Mouse (Mus musculus): ENCODE data around the gene Gm2564. TPM values are rescaled to one million over a fixed set of nuclear protein-coding genes. Genes with fewer than 3 reads are reported as not detected.

The Gm2564 gene
- not detected for polyA plus RNA-seq (2017; shearing (Covaris generic))

DNA sequence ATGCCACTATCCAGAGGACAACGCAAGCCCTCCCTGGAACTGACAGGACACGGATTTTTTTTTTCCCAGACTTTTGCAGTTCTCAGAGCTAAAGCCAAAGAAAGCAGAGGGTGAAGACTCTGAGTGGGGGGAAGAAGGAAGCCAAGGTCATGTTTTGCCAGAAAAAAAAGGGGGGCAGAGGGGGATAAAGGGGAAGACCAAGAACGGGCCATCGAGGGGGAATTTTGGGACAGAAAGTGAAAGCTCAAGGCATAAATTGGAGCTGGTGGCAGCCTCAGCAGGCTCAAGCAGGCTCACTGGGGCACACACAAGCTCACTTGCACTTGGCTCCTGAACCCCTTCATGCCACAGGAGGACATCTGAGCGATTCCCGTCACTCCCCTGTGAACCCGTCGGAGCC lies at the start of gene Gm2564:
TSS of gene Gm2564 (plus strand) at position 301 of the 400 bp plus-strand sequence.

DNA sequence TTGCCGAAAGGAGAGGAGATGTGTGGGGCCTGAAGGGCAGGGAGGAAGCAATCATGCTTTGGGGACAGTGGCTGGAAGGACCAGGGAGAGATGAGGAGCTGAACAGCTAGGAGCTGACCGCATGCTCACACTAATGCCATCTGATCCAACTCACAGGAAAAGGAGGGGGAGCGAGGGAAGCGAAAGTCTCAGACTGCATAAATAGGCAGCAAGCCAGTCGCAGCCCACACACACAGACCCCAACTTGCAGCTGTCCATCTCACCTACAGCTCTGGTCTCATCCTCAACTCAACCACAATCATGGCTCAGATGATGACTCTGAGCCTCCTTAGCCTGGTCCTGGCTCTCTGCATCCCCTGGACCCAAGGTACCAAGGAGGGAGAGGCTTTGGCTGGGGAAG lies 17.6 kb upstream of the Gm2564 start, which contains the start of gene Gm10591:
TSS of gene Gm10591 (plus strand) at position 301 of the 400 bp plus-strand sequence.

DNA sequence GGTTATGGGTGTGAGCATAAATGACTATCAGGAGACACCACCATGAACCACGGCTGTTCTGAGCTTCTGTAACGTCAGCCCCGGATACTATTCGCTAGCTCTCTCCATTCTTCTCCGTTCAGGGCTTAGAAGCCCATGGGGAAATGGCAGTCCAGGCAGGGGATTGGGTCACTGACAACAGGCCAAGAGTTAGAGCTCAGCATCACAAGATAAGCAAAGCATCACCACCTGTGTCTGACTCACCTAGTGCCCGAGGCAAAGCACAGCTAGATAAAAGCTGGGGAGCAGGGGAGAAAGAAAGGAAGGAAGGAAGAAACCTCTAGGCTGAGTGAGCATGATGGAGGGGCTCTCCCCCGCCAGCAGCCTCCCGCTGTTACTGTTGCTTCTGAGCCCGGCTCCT lies 25.4 kb downstream of the Gm2564 start, which contains the start of gene Ccl27b:
TSS of gene Ccl27b (plus strand) at position 301 of the 400 bp plus-strand sequence.

DNA sequence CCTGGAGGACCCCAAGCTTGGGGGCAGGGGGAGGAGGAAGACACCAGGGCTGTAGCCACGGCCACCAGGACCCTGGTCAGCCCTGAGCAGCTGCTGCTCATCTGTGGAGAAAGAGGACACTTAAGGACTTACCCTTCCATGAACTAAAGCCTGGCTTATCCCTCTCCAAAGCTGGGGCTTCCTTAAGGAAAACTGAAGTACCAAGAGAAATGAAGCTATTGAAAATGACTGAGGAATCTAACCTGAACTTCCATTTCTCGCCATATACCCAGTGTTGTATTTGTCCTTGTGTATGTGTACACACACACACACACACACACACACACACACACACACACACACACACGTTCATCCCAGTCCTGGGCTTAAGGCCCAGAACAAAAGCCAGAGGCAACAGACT lies 32.3 kb downstream of the Gm2564 start, which contains the start of gene Il11ra2:
TSS of gene Il11ra2 (minus strand) at position 101 of the 400 bp plus-strand sequence.

Other genes starting within 250 kb of the Gm2564 start
- gene Gm21586, start 190.3 kb upstream of the Gm2564 start, polyA plus RNA-seq (2017; shearing (Covaris generic)), result not detected
- not detected for gene Gm2163, start 163.0 kb upstream of the Gm2564 start, polyA plus RNA-seq (2017; shearing (Covaris generic))
- gene Fam205a2, start 101.5 kb upstream of the Gm2564 start, polyA plus RNA-seq (2017; shearing (Covaris generic)), result not detected
- not detected for gene Gm10591, start 17.5 kb upstream of the Gm2564 start, polyA plus RNA-seq (2017; shearing (Covaris generic))
- gene Ccl27b, start 25.5 kb downstream of the Gm2564 start, polyA plus RNA-seq (2017; shearing (Covaris generic)), result not detected
- not detected for gene Il11ra2, start 32.2 kb downstream of the Gm2564 start, polyA plus RNA-seq (2017; shearing (Covaris generic))
- not detected for gene 4930578G10Rik, start 105.8 kb downstream of the Gm2564 start, polyA plus RNA-seq (2017; shearing (Covaris generic))
- not detected for gene Ccl19, start 126.9 kb downstream of the Gm2564 start, polyA plus RNA-seq (2017; shearing (Covaris generic))
- gene Ccl21a, start 144.3 kb downstream of the Gm2564 start, polyA plus RNA-seq (2017; shearing (Covaris generic)), result not detected
- gene Fam205a1, start 224.2 kb downstream of the Gm2564 start, polyA plus RNA-seq (2017; shearing (Covaris generic)), result not detected
- not detected for gene Gm12394, start 227.1 kb downstream of the Gm2564 start, polyA plus RNA-seq (2017; shearing (Covaris generic))
- gene Fam205c, start 244.5 kb downstream of the Gm2564 start, polyA plus RNA-seq (2017; shearing (Covaris generic)), result not detected

All from CD4-positive, CD25-positive, alpha-beta regulatory T cell, adult 9 weeks (primary cell).